In the genomic region with DNA sequence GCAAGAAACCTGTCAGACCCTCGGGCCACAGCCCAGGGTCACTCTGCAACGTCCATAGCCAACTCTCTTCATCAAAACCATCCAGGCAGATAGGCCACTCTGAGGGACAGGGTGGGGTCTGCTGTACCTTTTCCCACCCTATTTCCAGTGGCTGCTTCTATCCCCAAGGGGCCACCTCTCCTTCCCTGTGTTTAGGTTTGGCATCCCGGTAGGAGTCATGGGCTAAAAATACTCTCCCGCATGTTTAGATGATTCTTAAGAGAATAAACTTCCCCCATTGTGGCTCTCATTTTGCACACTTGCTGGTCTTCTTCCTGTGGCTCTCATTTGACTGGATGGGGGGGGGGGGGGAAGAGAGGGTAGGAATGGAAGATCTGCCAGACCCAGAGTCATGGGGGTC, we compare ENCODE assay signal across 26 mouse cellular contexts. TPM values are rescaled to one million over a fixed set of nuclear protein-coding genes. Genes with fewer than 3 reads are reported as not detected.
A peak's percentile ranks its signal among the peaks of the same experiment; 100 is the strongest.
DNase-seq lines count a peak whose midpoint lies in the region; ATAC-seq and TF ChIP-seq lines count a peak whose summit lies in the region.
"Had no signal": no experiment of that assay in that cellular context is flagged by ENCODE, and none has a peak within 500 bp of the region (broad histone marks: within the 10 kb centered on the region; RNA-seq: fewer than 3 reads in every experiment).

No protein-coding gene starts in this region.

- H3K9me3 ChIP-seq in midbrain, embryonic 10.5 days (replicated peaks), result no peaks in the 10 kb centered on the region
- H3K9me3 ChIP-seq in midbrain, postnatal 0 days (ENCODE audit: low read length), result no peaks in the 10 kb centered on the region
- H3K9me3 ChIP-seq: embryonic facial prominence, embryonic 12.5 days; heart, embryonic 10.5 days; heart, embryonic 15.5 days; hindbrain, embryonic 12.5 days; intestine, embryonic 15.5 days; limb, embryonic 12.5 days; liver, embryonic 15.5 days; neural tube, embryonic 15.5 days had no signal

- peaks cover 51% of the 10 kb centered on the region for H3K4me1 ChIP-seq in midbrain, embryonic 10.5 days
- H3K4me1 ChIP-seq in midbrain, postnatal 0 days (ENCODE audit: insufficient read depth, low read length), result no peaks in the 10 kb centered on the region

- no peak overlapping the region for H3K4me3 ChIP-seq in gastrocnemius, adult 2 months
- H3K4me3 ChIP-seq in layer of hippocampus, adult 2 months, result no peak overlapping the region
- no peak overlapping the region for H3K4me3 ChIP-seq in midbrain, embryonic 10.5 days
- H3K4me3 ChIP-seq in midbrain, postnatal 0 days (ENCODE audit: low read depth, low read length), result no peak overlapping the region
- H3K4me3 ChIP-seq: embryonic facial prominence, embryonic 12.5 days; heart, embryonic 10.5 days; heart, embryonic 15.5 days; hindbrain, embryonic 12.5 days; intestine, embryonic 15.5 days; limb, embryonic 12.5 days; liver, embryonic 15.5 days; neural tube, embryonic 15.5 days had no signal

- intact Hi-C loops in gastrocnemius, adult 2 months (cut with DNase I), result no loop called here
- intact Hi-C loops in gastrocnemius, postnatal 14 days (cut with DNase I; ENCODE audit: low total_unique reads), result no loop called here

- H3K27ac ChIP-seq in gastrocnemius, adult 2 months, result peak overlapping the region; percentile 46
- H3K27ac ChIP-seq in layer of hippocampus, adult 2 months, result peak overlapping the region; percentile 51; the same call in 1 of the 2 replicates
- peak overlapping the region; percentile 86 for H3K27ac ChIP-seq in midbrain, embryonic 10.5 days (replicated peaks)
- H3K27ac ChIP-seq in midbrain, postnatal 0 days (ENCODE audit: low read depth, low read length), result no peak overlapping the region
- H3K27ac ChIP-seq: embryonic facial prominence, embryonic 12.5 days; heart, embryonic 15.5 days; hindbrain, embryonic 12.5 days; intestine, embryonic 15.5 days; limb, embryonic 12.5 days; liver, embryonic 15.5 days; macrophage; neural tube, embryonic 15.5 days had no signal

- no peak overlapping the region for H3K9ac ChIP-seq in midbrain, postnatal 0 days (replicated peaks; ENCODE audit: low read length, poor library complexity, severe bottlenecking)
- H3K9ac ChIP-seq: embryonic facial prominence, embryonic 12.5 days; heart, embryonic 15.5 days; hindbrain, embryonic 12.5 days; intestine, embryonic 15.5 days; limb, embryonic 12.5 days; liver, embryonic 15.5 days; neural tube, embryonic 15.5 days had no signal

- 77% methylated on average over 4 of the region's 4 CpGs for WGBS in midbrain, embryonic 10.5 days
- 75% methylated on average over 4 of the region's 4 CpGs for WGBS in midbrain, postnatal 0 days

- DNase-seq in gastrocnemius, adult 2 months, result no peak
- DNase-seq in gastrocnemius, postnatal 14 days, result no peak
- DNase-seq in layer of hippocampus, adult 2 months (ENCODE audit: low spot score in 2 of 2), result no peak
- DNase-seq in layer of hippocampus, adult 18-20 months (ENCODE audit: low spot score in 2 of 2), result no peak
- no peak for DNase-seq in midbrain, embryonic 10.5 days (ENCODE audit: low spot score)
- DNase-seq in midbrain, postnatal 0 days (ENCODE audit: low spot score), result no peak
- no peak for DNase-seq in thymus, postnatal 36 days
- no peak for DNase-seq in Muller cell, postnatal 12 days (ENCODE audit: inconsistent ontology term)
- DNase-seq: adrenal gland, postnatal 25 days; midbrain, embryonic 14.5 days; spleen, adult 18-20 months; thymus, postnatal 14 days had no signal

- no peak overlapping the region for H3K4me2 ChIP-seq in midbrain, postnatal 0 days (ENCODE audit: low read depth, low read length, poor library complexity, severe bottlenecking)
- H3K4me2 ChIP-seq: embryonic facial prominence, embryonic 12.5 days; heart, embryonic 15.5 days; hindbrain, embryonic 12.5 days; intestine, embryonic 15.5 days; limb, embryonic 12.5 days; liver, embryonic 15.5 days; neural tube, embryonic 15.5 days had no signal

- TF ChIP-seq CTCF in gastrocnemius, adult 2 months (IDR thresholded peaks at IDR 0.05), result no peak
- TF ChIP-seq CTCF in layer of hippocampus, adult 2 months (conservative IDR thresholded peaks at IDR 0.05), result no peak
- TF ChIP-seq CTCF in midbrain, postnatal 0 days (IDR thresholded peaks at IDR 0.05), result no peak

- ATAC-seq in midbrain, postnatal 0 days (ENCODE audit: low FRiP score), result no peak
- ATAC-seq: forebrain, embryonic 16.5 days; hindbrain, postnatal 0 days had no signal

- H3K36me3 ChIP-seq in midbrain, embryonic 10.5 days, result no peaks in the 10 kb centered on the region
- H3K36me3 ChIP-seq in midbrain, postnatal 0 days (ENCODE audit: insufficient read depth, low read length), result no peaks in the 10 kb centered on the region
- H3K36me3 ChIP-seq: embryonic facial prominence, embryonic 12.5 days; heart, embryonic 10.5 days; heart, embryonic 15.5 days; hindbrain, embryonic 12.5 days; intestine, embryonic 15.5 days; limb, embryonic 12.5 days; liver, embryonic 15.5 days; neural tube, embryonic 15.5 days had no signal

- H3K27me3 ChIP-seq in midbrain, embryonic 10.5 days (ENCODE audit: low read depth, poor library complexity, severe bottlenecking), result no peaks in the 10 kb centered on the region
- no peaks in the 10 kb centered on the region for H3K27me3 ChIP-seq in midbrain, postnatal 0 days (ENCODE audit: insufficient read depth, low read length)
- H3K27me3 ChIP-seq: embryonic facial prominence, embryonic 12.5 days; heart, embryonic 15.5 days; hindbrain, embryonic 12.5 days; intestine, embryonic 15.5 days; limb, embryonic 12.5 days; liver, embryonic 15.5 days; neural tube, embryonic 15.5 days had no signal

RNA-seq across cellular contexts. Expression of gene Car4, which starts 10.7 kb away (rescaled TPM):
- 10 to 100 TPM; 10.2 to 13.5 TPM for total RNA-seq in gastrocnemius, adult 2 months (2021)
- 10 to 100 TPM; 18.3 to 28.3 TPM for total RNA-seq in gastrocnemius, postnatal 14 days (2021)
- 10 to 100 TPM; 67.0 to 73.9 TPM for total RNA-seq in layer of hippocampus, adult 2 months (2021)
- 10 to 100 TPM; 65.3 to 71.2 TPM for total RNA-seq in layer of hippocampus, adult 18-20 months (2021)
- 9.3 and 16.8 TPM in 2 replicates for polyA plus RNA-seq in midbrain, embryonic 10.5 days (2016; fragmentation: Nextera tagmentation; extraction: Ambion mirVana)
- total RNA-seq in midbrain, postnatal 0 days (2014; rRNA removed), result 0.71 and 1.5 TPM in 2 replicates
- polyA plus RNA-seq in midbrain, postnatal 0 days (2015; fragmentation: Nextera tagmentation; extraction: Ambion mirVana), result 9.0 and 12.1 TPM in 2 replicates
- total RNA-seq: liver, adult 2 months; megakaryocyte-erythroid progenitor cell, adult 5-6 weeks; MEL had no signal
- polyA plus RNA-seq: limb, embryonic 12.5 days; macrophage had no signal

RNA-seq across cellular contexts. Expression of gene Znhit3, which starts 52.1 kb away (rescaled TPM):
- total RNA-seq in gastrocnemius, adult 2 months (2021), result 10 to 100 TPM; 13.7 to 16.5 TPM
- total RNA-seq in gastrocnemius, postnatal 14 days (2021), result 10 to 100 TPM in 1 of 2 experiments, 1 to 10 TPM in 1; 9.5 to 11.2 TPM
- 10 to 100 TPM; 30.7 to 32.1 TPM for total RNA-seq in layer of hippocampus, adult 2 months (2021)
- total RNA-seq in layer of hippocampus, adult 18-20 months (2021), result 10 to 100 TPM; 29.3 to 30.0 TPM
- polyA plus RNA-seq in midbrain, embryonic 10.5 days (2016; fragmentation: Nextera tagmentation; extraction: Ambion mirVana), result 80.5 and 91.7 TPM in 2 replicates
- 30.0 and 36.0 TPM in 2 replicates for total RNA-seq in midbrain, postnatal 0 days (2014; rRNA removed)
- 79.7 and 86.3 TPM in 2 replicates for polyA plus RNA-seq in midbrain, postnatal 0 days (2015; fragmentation: Nextera tagmentation; extraction: Ambion mirVana)
